Mouse (Mus musculus) heart, postnatal 0 days (tissue): Measurements from ENCODE around the gene Ep300.

Source experiments
- CTCF ChIP-seq: IDR thresholded peaks from 2 replicates; pipeline ENCODE4 v1.5.1; 2016; ENCODE audit warnings: antibody characterized with exemption, control low read depth, low read depth
- EP300 ChIP-seq: IDR thresholded peaks from 2 replicates; pipeline ENCODE4 v1.6.1; 2016; ENCODE audit warnings: antibody characterized with exemption, low read depth

DNA sequence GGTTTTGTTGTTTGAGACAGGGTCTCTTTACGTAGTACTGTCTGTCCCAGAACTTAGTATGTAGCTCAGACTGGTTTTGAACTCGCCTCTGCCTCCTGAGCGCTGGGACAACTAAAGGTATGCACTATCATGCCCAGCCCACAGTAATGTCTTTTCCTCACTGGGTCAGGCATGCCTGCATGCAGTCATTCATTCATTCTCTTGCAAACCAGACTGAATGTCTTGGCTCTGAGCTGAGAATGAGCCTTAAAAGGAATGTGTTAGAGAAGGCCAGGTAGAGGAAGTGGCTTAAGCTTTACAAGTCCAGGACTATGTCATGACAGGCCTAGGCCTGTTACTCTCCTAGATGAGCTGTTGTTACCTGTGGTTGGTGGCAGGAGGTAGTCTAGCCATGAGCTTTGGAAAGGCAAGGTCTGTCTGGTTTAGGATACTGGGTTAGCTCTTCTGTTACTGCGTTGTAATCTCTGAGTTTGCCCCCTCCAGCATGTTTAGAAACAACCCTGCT, 95.2 kb downstream of the Ep300 start:
- TF ChIP-seq EP300: no peak
- no peak for TF ChIP-seq CTCF
